Mouse (Mus musculus): ENCODE measurements around the gene Apoa2.

Gene Apoa2

DNA sequence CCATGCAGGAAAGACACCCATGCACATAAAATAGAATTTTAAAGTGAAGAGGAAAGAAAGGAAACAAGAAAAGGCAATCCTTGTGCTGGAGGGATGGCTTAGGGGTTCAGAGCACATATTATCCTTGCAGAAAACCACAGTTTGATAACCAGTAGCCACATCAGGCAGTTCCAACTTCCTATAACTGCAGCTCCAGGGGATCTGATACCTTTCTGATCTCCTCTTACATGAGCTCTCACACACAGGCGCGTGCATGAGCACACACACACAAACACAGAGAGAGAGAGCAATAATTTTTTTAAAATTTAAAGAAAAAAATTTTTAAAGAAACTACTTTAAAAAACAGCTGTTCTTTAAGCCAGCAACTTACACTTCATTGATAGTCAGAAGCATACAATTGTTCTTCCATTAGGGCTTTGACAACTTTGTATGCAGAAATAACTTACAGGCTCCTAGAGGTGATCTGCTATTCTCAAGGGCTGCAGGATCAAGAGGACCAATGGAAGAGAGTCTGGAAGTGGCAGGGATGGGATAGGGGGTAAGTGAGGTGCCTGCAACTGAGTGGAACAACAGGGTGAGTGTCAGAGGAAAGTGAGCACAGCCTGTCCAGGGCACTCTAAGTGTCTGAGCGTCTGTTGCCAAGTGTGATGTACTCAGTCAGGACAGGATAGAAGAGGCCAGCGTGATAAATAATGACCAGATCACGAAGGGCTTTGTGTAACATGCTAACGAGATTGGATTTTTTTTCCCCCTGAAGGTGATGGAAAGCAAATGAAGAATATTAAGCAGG lies 19.0 kb upstream of the Apoa2 start:
- DNase-seq = no peak

DNA sequence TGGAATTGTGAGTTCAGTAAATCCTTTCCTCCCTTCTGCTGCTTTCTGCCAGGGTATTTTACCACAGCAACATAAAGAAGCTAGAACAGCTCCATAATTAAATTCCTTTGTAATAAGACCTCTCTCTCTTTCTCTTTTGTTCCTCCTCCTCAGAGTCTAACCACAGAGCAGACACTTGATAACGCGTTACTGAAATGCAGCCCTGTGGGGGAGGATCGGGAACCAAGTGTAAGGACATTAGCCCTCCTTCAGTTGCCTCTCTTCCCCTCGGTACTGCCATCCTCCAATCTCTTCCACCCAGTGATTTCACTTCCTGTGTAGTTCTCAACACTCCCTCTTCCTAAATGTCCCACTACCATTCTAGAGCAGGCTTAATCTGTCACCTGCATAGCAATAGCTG lies 15.4 kb upstream of the Apoa2 start:
- no peak for DNase-seq

DNA sequence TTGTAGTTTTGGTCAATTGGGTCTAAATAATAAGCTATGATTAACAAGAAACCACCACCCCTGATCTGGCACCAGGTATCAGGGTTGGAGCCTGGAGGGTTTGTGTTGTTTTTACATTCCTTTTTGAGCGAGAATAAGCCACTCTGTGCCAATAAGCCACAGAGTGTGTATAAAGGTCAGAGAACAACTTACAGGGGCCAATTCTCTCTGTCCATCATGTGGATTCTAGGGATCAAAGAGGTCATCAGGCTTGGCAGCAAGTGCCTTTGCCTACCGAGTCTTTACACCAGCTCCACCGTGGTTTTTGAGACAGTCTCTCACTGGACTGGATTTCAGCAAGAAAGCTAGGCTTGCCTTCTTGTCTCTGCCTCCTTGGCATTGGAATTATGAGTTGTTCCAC lies 12.0 kb upstream of the Apoa2 start:
- DNase-seq = no peak

DNA sequence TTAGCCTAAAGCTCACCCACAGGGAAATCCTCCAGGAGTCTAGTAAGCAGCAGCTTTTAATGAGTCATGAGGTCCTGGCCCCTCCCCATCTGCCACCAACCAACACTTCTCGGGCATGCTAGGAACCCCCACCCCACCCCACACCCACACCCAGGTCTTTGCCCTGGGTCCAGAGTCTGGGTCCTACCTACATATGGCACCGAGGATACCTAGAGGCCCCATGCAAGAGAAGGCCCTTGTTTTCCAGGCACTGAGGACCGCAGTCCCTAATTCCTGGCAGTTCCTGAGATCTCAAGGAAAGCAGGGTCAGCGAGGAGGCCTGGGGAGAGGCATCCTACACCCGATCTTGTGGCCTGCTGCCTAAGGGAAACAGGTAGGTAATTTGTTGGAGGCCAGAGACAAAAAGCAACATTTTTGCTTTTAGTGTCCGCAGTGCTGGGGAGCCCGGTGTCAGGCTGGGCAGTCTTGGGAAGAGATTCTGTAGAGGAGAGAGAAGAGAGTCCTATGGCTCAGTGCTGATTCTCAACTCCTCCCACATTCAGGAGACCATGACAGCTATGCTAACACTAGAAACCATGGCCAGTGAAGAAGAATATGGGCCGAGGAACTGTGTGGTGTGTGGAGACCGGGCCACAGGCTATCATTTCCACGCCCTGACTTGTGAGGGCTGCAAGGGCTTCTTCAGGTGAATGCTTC lies 10.9 kb upstream of the Apoa2 start, which contains the start of gene Nr1i3:
Gene Nr1i3 (plus strand): TSS at position 170 of the 696 bp plus-strand sequence.
- DNase-seq = no peak

DNA sequence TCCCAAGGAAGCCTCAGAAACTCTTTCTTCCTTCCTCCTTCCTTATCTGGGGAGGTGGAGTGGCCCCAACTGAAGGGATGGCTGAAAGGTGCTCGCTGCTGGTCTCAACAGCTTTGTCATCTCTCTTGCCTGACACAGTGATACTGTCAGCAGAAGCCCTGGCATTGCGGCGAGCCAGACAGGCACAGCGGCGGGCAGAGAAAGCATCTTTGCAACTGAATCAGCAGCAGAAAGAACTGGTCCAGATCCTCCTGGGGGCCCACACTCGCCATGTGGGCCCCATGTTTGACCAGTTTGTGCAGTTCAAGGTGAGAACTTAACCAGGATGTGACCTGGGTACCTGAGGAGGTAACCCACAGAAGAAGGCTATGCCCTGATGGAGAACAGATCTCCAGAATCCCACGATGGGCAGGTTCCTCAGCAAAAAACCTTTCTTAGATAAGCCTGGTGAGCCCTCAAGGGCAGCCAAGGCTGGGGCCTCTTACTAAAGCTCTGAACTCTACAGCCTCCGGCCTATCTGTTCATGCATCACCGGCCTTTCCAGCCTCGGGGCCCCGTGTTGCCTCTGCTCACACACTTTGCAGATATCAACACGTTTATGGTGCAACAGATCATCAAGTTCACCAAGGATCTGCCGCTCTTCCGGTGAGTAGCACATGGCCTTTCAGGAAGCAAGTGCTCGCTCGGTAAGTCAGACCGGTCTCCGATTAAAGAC lies 8.5 kb upstream of the Apoa2 start:
- DNase-seq = no peak

DNA sequence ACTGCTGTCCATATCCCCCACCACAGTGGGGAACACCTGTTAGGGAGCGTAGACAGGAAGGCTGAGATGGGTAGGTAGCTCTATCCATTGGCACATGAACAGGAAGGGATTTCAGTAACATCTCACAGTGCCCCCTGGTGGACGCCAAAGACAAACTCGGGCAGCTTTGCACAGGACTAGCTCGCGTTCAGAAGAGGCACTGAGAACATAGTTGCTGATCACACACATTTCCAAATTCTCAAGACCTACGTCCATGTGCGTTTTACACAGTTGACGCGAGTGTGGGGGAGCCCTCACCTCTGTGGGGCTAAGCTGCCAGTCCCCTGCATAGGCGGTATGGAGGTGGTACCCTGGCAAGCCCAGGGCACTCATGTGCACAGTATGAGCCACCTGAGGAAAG lies 4.0 kb upstream of the Apoa2 start:
- DNase-seq = peak; percentile 86

DNA sequence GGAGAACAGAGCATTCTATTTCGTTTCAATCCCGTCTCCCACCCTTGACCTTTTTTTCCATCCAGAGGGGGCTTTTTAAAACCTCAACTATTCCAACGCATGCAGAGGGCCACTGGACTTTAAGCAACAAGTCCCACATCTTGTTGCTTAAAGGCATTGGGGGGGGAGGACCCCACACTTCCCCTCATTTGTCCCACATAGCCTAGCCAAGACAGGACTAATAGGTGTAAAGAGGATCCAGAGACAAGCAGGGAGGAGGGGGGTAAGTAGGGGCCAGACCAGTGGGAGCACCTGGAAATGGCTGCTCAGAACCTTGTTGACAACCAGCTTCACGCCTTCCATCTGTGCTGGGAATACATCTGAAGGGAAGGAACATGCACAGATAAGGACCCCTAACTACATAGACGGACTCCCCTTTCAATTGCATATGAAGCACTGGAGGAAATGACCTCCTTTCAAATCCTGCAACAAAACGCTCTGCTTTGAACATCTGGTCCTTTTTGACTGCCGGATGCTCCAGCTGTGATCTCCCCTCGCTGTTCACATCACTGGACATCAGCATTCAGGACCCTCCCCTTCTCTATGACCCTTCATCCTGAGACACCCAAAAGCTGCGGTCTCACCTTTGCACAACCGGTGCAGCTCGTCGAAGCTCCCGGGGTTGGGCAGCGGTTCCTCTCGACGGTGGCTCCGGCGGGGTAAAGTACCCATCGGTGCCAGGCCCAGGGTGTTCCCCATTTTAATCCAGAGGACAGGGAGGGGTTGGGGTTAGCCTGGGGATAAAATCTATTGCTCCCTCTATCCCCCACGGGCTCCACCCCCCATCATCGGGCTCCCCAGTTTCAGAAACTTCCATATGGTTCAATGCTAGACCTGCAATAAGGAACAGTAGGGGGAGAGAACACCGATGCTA lies 3.3 kb upstream of the Apoa2 start:
- DNase-seq = no peak

DNA sequence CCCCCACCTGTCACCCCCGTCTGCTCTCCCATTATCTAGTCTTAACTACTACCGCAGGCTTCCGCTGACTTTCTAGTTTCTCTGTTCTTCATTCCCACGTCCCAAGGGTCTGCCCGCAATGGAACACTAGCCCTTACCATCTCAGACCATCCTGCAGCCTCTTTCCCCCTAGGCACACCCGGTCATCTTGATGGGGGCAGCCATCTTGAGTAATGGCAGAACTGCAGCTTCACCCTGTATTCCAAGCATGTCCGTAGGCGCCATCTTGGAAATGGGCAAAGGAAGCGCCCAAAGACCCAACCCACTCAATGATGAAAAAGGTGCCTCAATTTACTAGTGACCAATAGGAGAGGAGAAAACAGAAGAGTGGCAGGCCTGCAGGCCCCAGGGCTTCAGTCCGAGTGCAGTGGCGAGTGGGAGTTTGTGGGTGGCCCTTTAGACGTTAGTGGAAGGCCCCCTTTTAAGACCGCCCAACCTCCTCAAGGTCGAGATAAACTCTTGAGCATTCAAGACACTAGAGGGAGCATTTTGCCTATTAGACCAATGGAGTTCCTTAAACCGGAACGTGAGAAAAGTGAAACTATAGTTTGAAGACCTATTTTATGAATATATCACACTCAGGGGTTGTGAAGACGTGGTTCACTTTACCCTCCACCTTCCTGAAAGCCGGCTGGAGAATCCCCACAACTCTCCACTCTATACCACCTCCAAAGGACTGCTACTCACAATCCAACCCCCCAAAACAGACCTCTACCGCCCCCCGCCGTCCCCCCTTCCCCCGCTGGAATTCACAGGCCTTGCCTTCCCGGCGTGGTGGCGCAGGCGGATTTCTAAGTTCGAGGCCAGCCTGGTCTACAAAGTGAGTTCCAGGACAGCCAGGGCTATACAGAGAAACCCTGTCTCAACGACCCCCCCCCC lies 2.4 kb upstream of the Apoa2 start, which contains the start of gene Tomm40l:
Gene Tomm40l (minus strand): TSS at position 277 of the 918 bp plus-strand sequence.
- DNase-seq = peak; percentile 93

DNA sequence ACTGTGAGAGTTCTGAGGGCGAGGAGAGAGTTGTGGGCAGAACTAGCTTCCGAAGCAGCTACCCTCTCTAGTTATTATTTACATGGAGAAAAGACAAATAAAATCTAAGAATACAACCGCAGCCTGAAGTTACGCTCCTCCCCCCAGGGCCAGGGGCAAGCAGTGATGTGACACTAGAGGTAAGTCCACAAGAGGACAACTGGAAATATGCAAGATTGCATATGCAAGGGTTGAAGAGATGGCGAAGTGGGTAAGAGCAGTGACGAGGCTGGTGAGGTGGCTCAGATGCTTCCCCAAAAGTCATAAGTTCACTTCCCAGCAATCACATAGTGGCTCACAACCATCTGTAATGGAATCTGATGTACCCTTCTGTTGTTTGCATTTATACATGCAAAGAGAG lies 1.7 kb upstream of the Apoa2 start:
- no peak for DNase-seq

DNA sequence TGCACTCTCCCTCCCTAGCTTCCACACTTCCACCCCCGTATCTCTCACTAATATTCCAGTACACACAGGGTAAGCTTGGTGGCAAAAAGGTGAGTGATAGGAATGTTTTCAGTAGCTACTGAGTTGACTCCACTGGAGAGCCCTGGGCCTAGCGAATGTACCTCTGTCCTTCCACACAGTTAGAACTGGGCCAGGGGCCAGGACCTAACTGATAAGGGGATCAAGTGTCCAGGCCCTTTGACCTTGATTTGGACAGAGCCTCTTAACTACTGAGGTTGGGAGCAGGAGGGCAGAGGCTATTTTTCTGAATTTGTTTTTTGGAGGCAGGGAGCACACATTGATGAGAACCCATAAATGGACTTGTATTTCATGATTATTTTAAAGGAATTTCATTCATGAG lies 1.1 kb upstream of the Apoa2 start:
- peak; percentile 60 for DNase-seq

DNA sequence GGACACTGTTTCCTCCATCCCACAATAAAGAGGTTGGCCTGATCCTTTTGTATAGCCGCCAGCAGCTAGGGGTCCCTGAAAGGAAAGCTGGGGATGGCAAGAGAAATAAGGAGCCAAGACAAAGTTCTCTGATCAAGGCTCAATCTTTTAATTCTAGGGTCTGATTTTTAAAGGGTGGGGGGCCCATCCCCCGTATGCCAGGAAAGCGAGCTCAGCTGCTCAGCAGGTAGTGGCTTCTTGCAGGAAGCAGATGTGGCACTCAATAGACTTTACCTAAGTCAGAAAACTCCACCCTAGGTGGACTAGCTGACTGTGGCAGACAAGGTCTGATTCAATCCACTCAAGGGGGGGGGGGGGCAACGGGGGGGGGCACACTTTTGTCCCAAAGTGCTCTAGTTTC lies 1.9 kb downstream of the Apoa2 start:
- DNase-seq = no peak

DNA sequence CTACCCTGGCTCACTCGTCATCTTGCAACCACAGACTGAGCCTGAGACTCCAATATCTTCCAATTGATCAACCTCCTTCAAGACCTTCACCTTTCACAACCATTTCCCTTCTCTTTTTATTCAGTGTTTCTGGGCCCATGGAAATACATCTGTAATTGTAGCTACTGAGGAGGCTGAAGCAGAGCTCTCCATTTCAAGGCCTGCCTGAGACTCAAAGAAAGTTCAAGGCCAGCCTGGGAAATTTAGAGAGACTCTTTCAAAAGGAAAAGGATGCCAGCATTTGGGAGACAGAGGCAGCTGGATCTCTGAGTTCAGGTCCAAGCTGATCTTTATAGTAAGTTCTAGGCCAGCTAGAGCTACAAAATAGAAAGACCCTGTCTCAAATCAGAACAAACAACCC lies 3.0 kb downstream of the Apoa2 start:
- DNase-seq = no peak

DNA sequence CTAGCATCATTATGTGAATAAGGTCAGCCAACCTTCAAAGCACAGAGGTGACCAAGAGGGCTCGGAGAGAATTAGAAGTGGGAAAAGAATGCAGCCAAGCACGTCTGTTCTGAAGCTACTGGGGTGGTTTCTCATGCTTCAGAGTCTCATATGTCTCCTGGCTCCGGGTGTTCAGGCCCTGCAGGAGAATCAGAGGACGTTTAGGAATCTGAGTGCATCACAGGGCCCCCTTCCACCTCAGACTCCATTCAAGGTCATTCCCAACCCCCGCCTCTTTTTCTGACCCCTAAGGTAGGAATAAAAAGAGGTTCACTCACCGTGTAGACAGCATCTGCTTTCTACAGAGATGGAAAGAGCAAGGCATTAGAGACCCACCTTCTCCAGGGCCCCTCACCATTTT lies 4.9 kb downstream of the Apoa2 start:
- no peak for DNase-seq

DNA sequence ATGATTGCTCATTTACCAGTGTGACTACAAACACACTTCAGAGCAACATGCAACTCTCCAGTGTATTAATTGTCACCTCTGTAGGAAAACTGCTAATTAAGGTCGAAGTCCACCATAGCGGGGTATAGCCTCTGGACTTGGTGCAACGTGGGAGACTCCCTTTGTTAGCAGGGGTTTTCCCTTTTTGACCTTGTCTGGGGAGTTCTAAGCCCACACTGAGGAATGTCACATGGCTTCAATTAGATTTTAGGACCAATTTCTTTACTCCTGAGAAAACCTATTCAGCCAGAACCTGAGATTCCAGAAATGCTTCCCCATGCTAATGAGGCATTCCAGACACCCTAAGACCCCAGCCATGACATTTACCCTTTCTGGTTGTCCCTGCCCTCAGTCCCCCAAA lies 5.4 kb downstream of the Apoa2 start:
- DNase-seq = no peak

DNA sequence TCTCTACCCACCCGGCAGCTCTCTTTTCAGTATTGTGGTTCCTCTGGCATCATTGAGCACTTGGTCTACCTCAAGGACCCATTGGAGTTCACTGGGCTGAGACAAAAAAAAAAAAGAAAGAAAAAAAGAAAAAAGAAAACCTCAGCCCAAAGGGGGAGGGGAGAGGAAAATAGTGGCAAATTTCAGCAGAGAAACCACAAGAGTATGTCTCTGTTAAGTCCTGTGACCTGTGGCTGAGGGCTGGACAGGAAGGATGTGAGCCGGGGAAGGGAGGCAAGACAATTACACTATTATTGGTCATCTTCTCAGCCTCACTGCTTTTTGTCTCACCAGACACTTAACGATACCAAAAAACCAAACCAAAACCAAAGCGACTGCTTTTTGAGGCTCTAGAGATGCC lies 7.0 kb downstream of the Apoa2 start:
- DNase-seq = no peak

DNA sequence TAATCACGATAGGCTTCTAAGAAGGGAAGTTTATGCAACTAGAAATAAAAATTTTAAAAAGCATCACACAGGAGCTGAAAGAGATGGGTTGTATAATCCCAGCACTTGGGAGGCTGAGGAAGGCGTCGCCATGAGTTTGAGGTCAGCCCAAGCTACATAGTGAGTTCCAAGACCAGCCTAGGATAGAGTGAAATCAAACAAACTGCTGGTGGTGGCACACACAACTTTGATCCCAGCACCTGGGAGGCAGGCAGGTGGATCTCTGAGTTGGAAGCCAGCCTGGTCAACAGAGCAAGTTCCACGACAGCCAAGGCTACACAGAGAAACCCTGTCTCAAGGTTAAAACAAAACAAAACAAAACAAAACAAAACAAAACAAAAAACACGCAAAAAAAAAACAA lies 7.5 kb downstream of the Apoa2 start:
- no peak for DNase-seq

DNA sequence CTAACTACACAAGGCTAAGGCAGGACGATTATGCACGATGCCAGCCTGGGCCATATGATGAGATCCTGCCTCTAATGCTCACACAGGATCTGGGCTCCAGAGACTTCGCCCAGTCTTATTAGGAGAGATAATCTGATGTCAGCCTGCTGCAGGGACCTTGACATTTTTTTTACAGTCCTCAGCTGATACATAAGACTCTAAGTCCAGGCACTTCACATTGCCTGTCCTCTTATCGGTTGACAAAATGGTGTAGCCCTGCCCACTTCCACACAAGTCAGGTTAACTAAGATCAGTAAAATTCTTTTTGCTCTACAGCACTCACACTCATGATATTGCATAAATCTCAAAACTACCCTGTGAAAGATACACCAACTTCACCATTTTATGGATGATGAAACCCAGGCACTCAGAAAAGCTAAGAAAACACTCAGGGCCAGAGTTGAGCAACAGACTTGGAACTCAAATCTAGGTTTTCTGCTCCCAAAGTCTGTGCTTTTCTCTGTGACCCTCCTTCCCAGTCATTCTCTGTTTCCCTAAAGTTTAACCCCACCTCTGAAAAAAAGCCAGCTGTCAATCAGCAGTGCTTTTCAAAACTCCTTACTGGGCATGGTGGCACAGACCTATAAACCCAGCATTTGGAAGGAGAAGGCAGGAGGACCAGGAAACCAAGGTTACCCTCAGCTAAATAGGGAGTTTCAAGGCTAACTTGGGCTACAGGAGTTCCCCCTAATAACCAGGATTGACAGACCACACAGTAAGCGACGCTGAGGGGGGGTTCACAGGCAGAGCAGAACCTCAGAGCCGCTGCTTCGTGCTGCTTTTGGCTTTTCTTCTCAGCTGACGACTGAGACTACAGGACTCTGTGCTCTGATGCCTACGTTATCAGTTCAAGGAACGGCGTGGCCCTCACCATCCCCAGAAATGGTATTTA lies 8.2 kb downstream of the Apoa2 start:
- DNase-seq = no peak

DNA sequence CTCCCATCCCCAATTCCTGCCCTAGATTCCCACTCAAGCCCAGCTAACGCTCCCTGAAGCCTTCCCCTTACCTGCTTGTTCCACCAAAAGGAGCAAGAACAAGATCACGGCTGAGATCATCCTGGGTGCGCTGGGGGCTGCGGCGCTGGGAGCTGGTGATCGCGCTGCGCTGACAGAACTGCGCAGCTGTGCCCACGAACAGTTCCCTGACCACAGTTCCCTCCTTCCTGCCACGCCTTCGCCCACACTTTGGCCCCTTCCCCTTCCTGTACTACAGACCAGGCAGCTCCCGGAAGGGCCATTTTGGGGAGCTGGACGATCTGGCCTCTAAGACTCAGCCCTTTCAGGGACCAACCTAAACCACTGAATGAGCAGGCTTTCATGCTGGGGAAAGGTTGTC lies 9.3 kb downstream of the Apoa2 start, which contains the start of gene Fcer1g:
Gene Fcer1g (minus strand): TSS at position 240 of the 400 bp plus-strand sequence.
- no peak for DNase-seq

DNA sequence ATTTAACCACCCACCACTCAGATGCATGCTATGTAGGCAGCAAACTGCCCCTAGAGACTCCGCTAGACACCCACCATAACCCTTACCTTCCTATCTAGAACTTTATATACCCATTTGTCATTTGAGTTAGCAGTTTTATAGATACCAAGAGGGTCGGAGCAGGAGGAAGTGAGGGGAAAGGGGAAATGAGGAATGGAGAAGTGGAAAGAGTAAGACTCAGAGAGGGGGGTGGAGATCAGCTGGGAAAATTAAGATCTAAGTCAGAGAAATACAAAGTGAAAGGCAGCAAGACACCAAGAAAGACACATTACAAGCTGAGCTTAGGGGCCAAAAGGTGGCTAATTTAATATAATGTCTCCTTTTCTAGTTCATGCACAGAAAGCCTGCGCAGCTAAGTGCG lies 9.7 kb downstream of the Apoa2 start:
- DNase-seq = no peak

DNA sequence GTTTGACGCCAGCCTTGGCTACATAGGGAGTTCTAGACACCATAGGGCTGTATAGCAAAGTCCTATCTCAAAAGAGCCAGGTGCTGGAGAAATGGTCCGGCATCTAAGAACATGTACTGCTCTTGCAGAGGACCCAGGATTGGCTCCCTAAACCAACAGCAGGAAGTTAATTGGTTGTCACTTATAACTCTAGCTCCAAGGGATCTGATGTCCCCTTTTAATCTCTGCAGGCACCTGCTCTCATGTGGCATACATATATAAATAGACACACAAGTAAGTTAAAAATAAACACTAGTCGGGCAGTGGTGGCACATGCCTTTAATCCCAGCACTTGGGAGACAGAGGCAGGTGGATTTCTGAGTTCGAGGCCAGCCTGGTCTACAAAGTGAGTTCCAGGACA lies 10.9 kb downstream of the Apoa2 start:
- no peak for DNase-seq

Measured in liver (tissue).